Mouse (Mus musculus) C2C12 (cell line): ENCODE measurements at regions not wholly inside any gene's neighbourhood (a gene's known extent, or its start where the extent isn't known, plus 50 kb on each side); places are given as distances from the start of the nearest gene placed in this dataset.

ENCODE experiments used
- CEBPB ChIP-seq: IDR thresholded peaks from one replicate; pipeline ENCODE4 v1.6.1; 2011; ENCODE audit warnings: low read depth, mild to moderate bottlenecking, control low read depth, moderate library complexity
- CTCF ChIP-seq: IDR thresholded peaks from one replicate; pipeline ENCODE4 v1.5.1; 2011; ENCODE audit not compliant: control insufficient read depth, insufficient read depth, insufficient read length

GRCm38 (mm10) chr6:93230450-93230849, 287.2 kb upstream of the Adamts9 start:
- no peak for TF ChIP-seq CTCF
- no peak for TF ChIP-seq CEBPB
